ENCODE assay signal across 10 mouse cellular contexts in genomic region chr2:122367701-122368080, GRCm38 (mm10). TPM values are rescaled to one million over a fixed set of nuclear protein-coding genes. Genes with fewer than 3 reads are reported as not detected.
DNase-seq lines count a peak whose midpoint lies in the region; ATAC-seq and TF ChIP-seq lines count a peak whose summit lies in the region.
"Had no signal": no experiment of that assay in that cellular context is flagged by ENCODE, and none has a peak within 500 bp of the region (broad histone marks: within the 10 kb centered on the region; RNA-seq: fewer than 3 reads in every experiment).

No protein-coding gene starts in this region.

- no peak for ATAC-seq in heart, embryonic 12.5 days (ENCODE audit: insufficient number of reproducible peaks, low FRiP score)
- ATAC-seq in forebrain, embryonic 14.5 days, result no peak
- no peak for ATAC-seq in liver, embryonic 14.5 days (ENCODE audit: insufficient read depth)
- no peak for ATAC-seq in erythroid progenitor cell, adult 5-6 weeks (replicated peaks; ENCODE audit: low FRiP score, poor library complexity, severe bottlenecking)

- H3K36me3 ChIP-seq in heart, embryonic 12.5 days, result peaks cover 7% of the 10 kb centered on the region; the same call in 1 of the 2 replicates
- no peaks in the 10 kb centered on the region for H3K36me3 ChIP-seq in ES-Bruce4 (ENCODE audit: control insufficient read depth, insufficient read depth, low read length, poor library complexity, severe bottlenecking)
- H3K36me3 ChIP-seq in forebrain, embryonic 14.5 days (ENCODE audit: control insufficient read depth, insufficient read depth, low read length), result peaks cover 9% of the 10 kb centered on the region; the same call in 1 of the 2 replicates
- no peaks in the 10 kb centered on the region; the same call in 1 of the 2 replicates for H3K36me3 ChIP-seq in liver, embryonic 14.5 days (replicated peaks; ENCODE audit: control insufficient read depth, insufficient read depth, low read depth)

- no peak for TF ChIP-seq CTCF in ES-Bruce4 (IDR thresholded peaks at IDR 0.05; ENCODE audit: low read depth, low read length)
- no peak for TF ChIP-seq CTCF in liver, embryonic 14.5 days (IDR thresholded peaks at IDR 0.05; ENCODE audit: low read depth)

- DNase-seq in heart, adult 11 months, result no peak
- DNase-seq in forebrain, embryonic 14.5 days (ENCODE audit: low spot score), result peak; percentile 17
- no peak for DNase-seq in liver, embryonic 14.5 days (ENCODE audit: low read depth in 3 of 3, low spot score in 3 of 3)
- no peak for DNase-seq in frontal cortex, postnatal 10 days (ENCODE audit: low spot score in 2 of 2)
- DNase-seq in left cerebral cortex, adult 11 months (ENCODE audit: low spot score), result no peak
- DNase-seq: left cerebral cortex, postnatal 4 days had no signal

- H3K9me3 ChIP-seq in heart, embryonic 12.5 days (replicated peaks), result no peaks in the 10 kb centered on the region
- no peaks in the 10 kb centered on the region for H3K9me3 ChIP-seq in ES-Bruce4 (replicated peaks; ENCODE audit: control insufficient read depth, insufficient read depth, low read length, poor library complexity, severe bottlenecking)
- no peaks in the 10 kb centered on the region for H3K9me3 ChIP-seq in forebrain, embryonic 14.5 days (replicated peaks; ENCODE audit: control insufficient read depth, low read length)
- H3K9me3 ChIP-seq in liver, embryonic 14.5 days (ENCODE audit: control insufficient read depth, low read length), result no peaks in the 10 kb centered on the region

- H3K27ac ChIP-seq in heart, embryonic 12.5 days (ENCODE audit: poor library complexity, severe bottlenecking), result no peak overlapping the region
- H3K27ac ChIP-seq in ES-Bruce4 (ENCODE audit: insufficient read depth, low read length), result no peak overlapping the region
- H3K27ac ChIP-seq in forebrain, embryonic 14.5 days (ENCODE audit: low read depth, low read length), result no peak overlapping the region
- no peak overlapping the region for H3K27ac ChIP-seq in liver, embryonic 14.5 days

- peak overlapping the region; percentile 88 for H3K9ac ChIP-seq in heart, embryonic 12.5 days
- no peak overlapping the region for H3K9ac ChIP-seq in ES-Bruce4 (ENCODE audit: low read depth, poor library complexity, severe bottlenecking)
- peak overlapping the region; percentile 92 for H3K9ac ChIP-seq in forebrain, embryonic 14.5 days (ENCODE audit: low read length)
- peak overlapping the region; percentile 75 for H3K9ac ChIP-seq in liver, embryonic 14.5 days (replicated peaks)

- peak overlapping the region; percentile 88 for H3K4me3 ChIP-seq in heart, embryonic 12.5 days
- H3K4me3 ChIP-seq in ES-Bruce4 (ENCODE audit: low read depth, low read length), result peak overlapping the region; percentile 64; the same call in 1 of the 2 replicates
- peak overlapping the region; percentile 84 for H3K4me3 ChIP-seq in forebrain, embryonic 14.5 days (ENCODE audit: low read depth, low read length)
- peak overlapping the region; percentile 77 for H3K4me3 ChIP-seq in liver, embryonic 14.5 days (ENCODE audit: insufficient read depth in 1 of 2, low read depth in 2 of 2, low read length in 2 of 2)

- WGBS in heart, embryonic 12.5 days, result 23% methylated on average over 4 of the region's 4 CpGs
- WGBS in forebrain, embryonic 14.5 days, result 27% methylated on average over 3 of the region's 4 CpGs
- 27% methylated on average over 4 of the region's 4 CpGs for WGBS in liver, embryonic 14.5 days (ENCODE audit: insufficient replicate concordance)

- peaks cover 11% of the 10 kb centered on the region; the same call in 1 of the 2 replicates for H3K27me3 ChIP-seq in heart, embryonic 12.5 days (replicated peaks)
- no peaks in the 10 kb centered on the region for H3K27me3 ChIP-seq in ES-Bruce4 (ENCODE audit: control insufficient read depth, insufficient read depth, low read length, poor library complexity, severe bottlenecking)
- peaks cover 8% of the 10 kb centered on the region for H3K27me3 ChIP-seq in forebrain, embryonic 14.5 days (replicated peaks; ENCODE audit: control insufficient read depth, insufficient read depth, low read length)
- H3K27me3 ChIP-seq in liver, embryonic 14.5 days (ENCODE audit: control insufficient read depth, insufficient read depth, low read length), result no peaks in the 10 kb centered on the region

- peak overlapping the region; percentile 90 for H3K4me2 ChIP-seq in heart, embryonic 12.5 days
- H3K4me2 ChIP-seq in forebrain, embryonic 14.5 days (ENCODE audit: low read length), result peak overlapping the region; percentile 88
- peak overlapping the region; percentile 95 for H3K4me2 ChIP-seq in liver, embryonic 14.5 days (ENCODE audit: low read depth)

- TF ChIP-seq POLR2A in ES-Bruce4 (IDR thresholded peaks at IDR 0.05; ENCODE audit: insufficient read depth, low read length), result no peak

- peaks cover 37% of the 10 kb centered on the region for H3K4me1 ChIP-seq in heart, embryonic 12.5 days (replicated peaks)
- H3K4me1 ChIP-seq in ES-Bruce4 (ENCODE audit: control insufficient read depth, insufficient read depth, low read length), result no peaks in the 10 kb centered on the region
- peaks cover 25% of the 10 kb centered on the region for H3K4me1 ChIP-seq in forebrain, embryonic 14.5 days (ENCODE audit: control insufficient read depth, insufficient read depth, low read length)
- peaks cover 31 to 42% of the 10 kb centered on the region in 2 experiments for H3K4me1 ChIP-seq in liver, embryonic 14.5 days (replicated peaks; ENCODE audit: control insufficient read depth in 2 of 2, insufficient read depth in 2 of 2, low read length in 1 of 2)

- no peak for TF ChIP-seq EP300 in ES-Bruce4 (IDR thresholded peaks at IDR 0.05; ENCODE audit: insufficient read depth, low read depth, low read length)
- TF ChIP-seq EP300 in liver, embryonic 14.5 days (IDR thresholded peaks at IDR 0.05; ENCODE audit: low read depth), result no peak

RNA-seq across cellular contexts. Expression of gene Shf, which starts 1.3 kb away (rescaled TPM):
- polyA plus RNA-seq in heart, embryonic 12.5 days (2016; fragmentation: Nextera tagmentation; extraction: Ambion mirVana), result 2.6 and 2.9 TPM in 2 replicates
- polyA plus RNA-seq in ES-Bruce4 (2011; ENCODE audit: insufficient read depth, insufficient read length, low read depth, missing spikeins), result 3.7 and 6.0 TPM in 2 replicates
- 9.7 and 12.4 TPM in 2 replicates for polyA plus RNA-seq in forebrain, embryonic 14.5 days (2014; fragmentation: Nextera tagmentation; extraction: Ambion mirVana)
- polyA plus RNA-seq in liver, embryonic 14.5 days (2012; rRNA removed), result 4.4 and 7.1 TPM in 2 replicates
- polyA plus RNA-seq in liver, embryonic 14.5 days (2014; fragmentation: Nextera tagmentation; extraction: Ambion mirVana), result 1.6 and 1.8 TPM in 2 replicates
- 11.3 and 15.1 TPM in 2 replicates for total RNA-seq in erythroid progenitor cell, adult 5-6 weeks (2015; ENCODE audit: low replicate concordance)
- total RNA-seq in erythroid progenitor cell, adult 5-6 weeks (2017; ENCODE audit: low replicate concordance), result 9.0 and 22.3 TPM in 2 replicates

RNA-seq across cellular contexts. Expression of gene Duox1, which starts 52.2 kb away (rescaled TPM):
- 0.04 and 0.05 TPM in 2 replicates for polyA plus RNA-seq in heart, embryonic 12.5 days (2016; fragmentation: Nextera tagmentation; extraction: Ambion mirVana)
- polyA plus RNA-seq in ES-Bruce4 (2011; ENCODE audit: insufficient read depth, insufficient read length, low read depth, missing spikeins), result not detected in 2 replicates
- polyA plus RNA-seq in forebrain, embryonic 14.5 days (2014; fragmentation: Nextera tagmentation; extraction: Ambion mirVana), result 0.06 TPM in 1 of 2 replicates, not detected in the other
- not detected in 2 replicates for polyA plus RNA-seq in liver, embryonic 14.5 days (2012; rRNA removed)
- not detected in 2 replicates for polyA plus RNA-seq in liver, embryonic 14.5 days (2014; fragmentation: Nextera tagmentation; extraction: Ambion mirVana)
- total RNA-seq in erythroid progenitor cell, adult 5-6 weeks (2015; ENCODE audit: low replicate concordance), result not detected in 2 replicates
- total RNA-seq in erythroid progenitor cell, adult 5-6 weeks (2017; ENCODE audit: low replicate concordance), result not detected in 2 replicates
- total RNA-seq: CH12.LX had no signal

RNA-seq across cellular contexts. Expression of gene Duoxa1, which starts 54.2 kb away (rescaled TPM):
- not detected in 2 replicates for polyA plus RNA-seq in heart, embryonic 12.5 days (2016; fragmentation: Nextera tagmentation; extraction: Ambion mirVana)
- polyA plus RNA-seq in ES-Bruce4 (2011; ENCODE audit: insufficient read depth, insufficient read length, low read depth, missing spikeins), result not detected in 2 replicates
- not detected in 2 replicates for polyA plus RNA-seq in forebrain, embryonic 14.5 days (2014; fragmentation: Nextera tagmentation; extraction: Ambion mirVana)
- polyA plus RNA-seq in liver, embryonic 14.5 days (2012; rRNA removed), result not detected in 2 replicates
- polyA plus RNA-seq in liver, embryonic 14.5 days (2014; fragmentation: Nextera tagmentation; extraction: Ambion mirVana), result not detected in 2 replicates
- not detected in 2 replicates for total RNA-seq in erythroid progenitor cell, adult 5-6 weeks (2015; ENCODE audit: low replicate concordance)
- total RNA-seq in erythroid progenitor cell, adult 5-6 weeks (2017; ENCODE audit: low replicate concordance), result not detected in 2 replicates
- total RNA-seq: CH12.LX had no signal

RNA-seq across cellular contexts. Expression of gene Slc28a2, which starts 58.6 kb away (rescaled TPM):
- polyA plus RNA-seq in heart, embryonic 12.5 days (2016; fragmentation: Nextera tagmentation; extraction: Ambion mirVana), result 0.19 and 0.24 TPM in 2 replicates
- polyA plus RNA-seq in ES-Bruce4 (2011; ENCODE audit: insufficient read depth, insufficient read length, low read depth, missing spikeins), result not detected in 2 replicates
- polyA plus RNA-seq in forebrain, embryonic 14.5 days (2014; fragmentation: Nextera tagmentation; extraction: Ambion mirVana), result not detected in 2 replicates
- polyA plus RNA-seq in liver, embryonic 14.5 days (2012; rRNA removed), result 0.31 and 0.45 TPM in 2 replicates
- polyA plus RNA-seq in liver, embryonic 14.5 days (2014; fragmentation: Nextera tagmentation; extraction: Ambion mirVana), result 0.77 and 0.86 TPM in 2 replicates
- 9.7 and 23.1 TPM in 2 replicates for total RNA-seq in erythroid progenitor cell, adult 5-6 weeks (2015; ENCODE audit: low replicate concordance)
- 8.8 and 10.7 TPM in 2 replicates for total RNA-seq in erythroid progenitor cell, adult 5-6 weeks (2017; ENCODE audit: low replicate concordance)
